Mouse (Mus musculus): ENCODE results near the gene Pla1a. TPM values are rescaled to one million over a fixed set of nuclear protein-coding genes. Genes with fewer than 3 reads are reported as not detected.

Gene Pla1a
- polyA plus RNA-seq, 1 experiment: 4.7 TPM

DNA sequence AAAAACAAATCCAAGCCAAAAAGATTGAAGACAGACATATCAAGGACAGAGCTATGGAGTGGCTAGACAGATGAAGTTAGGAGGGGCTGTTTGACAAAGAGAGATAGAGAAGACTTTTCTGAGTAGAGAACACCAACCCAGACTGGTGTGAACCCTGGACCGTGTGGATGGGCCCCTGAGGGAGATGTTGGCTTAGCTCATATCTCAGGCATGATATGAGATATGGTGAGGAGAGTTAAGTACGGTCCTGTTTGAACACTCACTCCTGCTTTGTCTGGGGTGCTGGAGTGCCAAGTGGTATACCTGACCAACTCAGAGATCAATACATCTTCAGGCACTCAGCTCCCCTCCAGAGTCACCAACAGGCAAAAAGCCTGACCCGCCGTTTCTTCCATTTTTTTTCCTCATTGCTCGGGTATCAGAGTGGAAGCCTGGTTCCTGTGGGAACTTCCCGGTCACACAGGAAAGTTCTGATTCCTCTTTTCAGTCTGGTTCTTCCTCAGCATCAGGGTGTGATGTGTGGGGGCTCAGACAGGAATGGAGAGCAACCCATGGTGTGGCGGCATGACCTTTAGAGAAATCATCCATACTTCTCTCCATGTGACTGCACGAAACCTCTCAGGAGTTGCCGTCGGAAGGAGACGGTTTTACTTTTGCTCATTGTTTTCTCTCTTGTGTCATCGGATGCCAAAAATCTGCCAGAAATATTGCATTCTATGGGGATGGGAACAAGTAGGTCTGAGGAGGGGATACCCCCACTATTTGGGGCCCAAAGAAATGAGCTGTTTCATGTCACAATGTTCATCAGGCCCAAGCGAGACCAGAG, 34.4 kb upstream of the Pla1a start:
- H3K4me1 ChIP-seq (ENCODE audit: control insufficient read depth, insufficient read depth, low read length): no peaks in the 10 kb centered on the region
- TF ChIP-seq CTCF (IDR thresholded peaks at IDR 0.05; ENCODE audit: control insufficient read depth, insufficient read depth, insufficient replicate concordance, low read depth, low read length): no peak
- TF ChIP-seq POLR2A (IDR thresholded peaks at IDR 0.05; ENCODE audit: control insufficient read depth, low read depth, low read length): no peak
- no peak overlapping the region for H3K27ac ChIP-seq (ENCODE audit: control insufficient read depth, insufficient read depth, low read depth, low read length)
- no peaks in the 10 kb centered on the region for H3K27me3 ChIP-seq (ENCODE audit: control insufficient read depth, insufficient read depth, low read length)
- no peaks in the 10 kb centered on the region for H3K36me3 ChIP-seq (ENCODE audit: control insufficient read depth, insufficient read depth, low read length)
- no peak overlapping the region for H3K4me3 ChIP-seq (ENCODE audit: control insufficient read depth, low read depth, low read length)

DNA sequence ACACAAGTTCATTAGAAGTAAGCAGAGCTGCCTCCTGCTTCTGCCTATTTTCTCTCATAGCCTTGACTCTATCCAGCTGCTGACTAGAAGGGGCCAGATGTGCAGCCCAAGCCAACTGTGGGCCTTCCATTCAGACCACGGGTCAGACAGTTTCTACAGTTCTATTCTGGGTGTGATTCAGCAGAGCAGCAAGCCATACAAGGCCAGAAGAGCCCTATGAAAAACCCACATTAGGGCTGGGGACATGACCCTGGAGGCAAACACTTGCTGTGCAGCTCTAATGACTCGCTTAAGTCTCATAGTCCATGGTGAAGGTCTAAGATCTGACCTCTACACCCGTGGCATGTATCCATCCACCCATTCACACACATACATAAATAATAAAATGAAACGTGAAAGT, 33.1 kb upstream of the Pla1a start:
- Histone ChIP-seq H3K36me3 (ENCODE audit: control insufficient read depth, insufficient read depth, low read length) (no peaks in the 10 kb centered on the region), H3K27me3 (ENCODE audit: control insufficient read depth, insufficient read depth, low read length) (no peaks in the 10 kb centered on the region), H3K27ac (ENCODE audit: control insufficient read depth, insufficient read depth, low read depth, low read length) (no peak overlapping the region), H3K4me1 (ENCODE audit: control insufficient read depth, insufficient read depth, low read length) (no peaks in the 10 kb centered on the region), H3K4me3 (ENCODE audit: control insufficient read depth, low read depth, low read length) (no peak overlapping the region)
- TF ChIP-seq POLR2A (IDR thresholded peaks at IDR 0.05; ENCODE audit: control insufficient read depth, low read depth, low read length) (no peak), CTCF (IDR thresholded peaks at IDR 0.05; ENCODE audit: control insufficient read depth, insufficient read depth, insufficient replicate concordance, low read depth, low read length) (no peak)

DNA sequence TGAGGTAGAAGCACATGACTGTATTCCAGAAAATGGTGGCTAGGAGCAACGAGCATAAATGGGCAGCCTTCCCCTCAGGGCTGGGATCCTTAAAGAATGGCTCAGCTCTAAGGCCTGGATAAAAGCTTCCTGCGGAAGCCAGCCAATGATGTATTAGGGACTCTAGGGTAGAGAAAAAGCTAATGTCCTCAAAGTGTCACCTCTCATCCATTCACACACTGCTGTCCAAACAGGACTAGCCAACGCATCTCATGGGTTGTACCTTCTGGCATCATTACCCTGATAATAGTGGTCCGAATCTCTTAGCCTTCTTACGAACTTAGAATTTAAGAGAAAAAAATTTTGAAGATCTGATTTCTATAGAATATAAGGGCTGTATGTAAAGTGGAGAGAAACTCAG, 30.4 kb upstream of the Pla1a start:
- Histone ChIP-seq H3K36me3 (ENCODE audit: control insufficient read depth, insufficient read depth, low read length) (no peaks in the 10 kb centered on the region), H3K4me3 (ENCODE audit: control insufficient read depth, low read depth, low read length) (no peak overlapping the region), H3K4me1 (ENCODE audit: control insufficient read depth, insufficient read depth, low read length) (no peaks in the 10 kb centered on the region), H3K27me3 (ENCODE audit: control insufficient read depth, insufficient read depth, low read length) (no peaks in the 10 kb centered on the region), H3K27ac (ENCODE audit: control insufficient read depth, insufficient read depth, low read depth, low read length) (no peak overlapping the region)
- TF ChIP-seq CTCF (IDR thresholded peaks at IDR 0.05; ENCODE audit: control insufficient read depth, insufficient read depth, insufficient replicate concordance, low read depth, low read length): no peak
- no peak for TF ChIP-seq POLR2A (IDR thresholded peaks at IDR 0.05; ENCODE audit: control insufficient read depth, low read depth, low read length)

DNA sequence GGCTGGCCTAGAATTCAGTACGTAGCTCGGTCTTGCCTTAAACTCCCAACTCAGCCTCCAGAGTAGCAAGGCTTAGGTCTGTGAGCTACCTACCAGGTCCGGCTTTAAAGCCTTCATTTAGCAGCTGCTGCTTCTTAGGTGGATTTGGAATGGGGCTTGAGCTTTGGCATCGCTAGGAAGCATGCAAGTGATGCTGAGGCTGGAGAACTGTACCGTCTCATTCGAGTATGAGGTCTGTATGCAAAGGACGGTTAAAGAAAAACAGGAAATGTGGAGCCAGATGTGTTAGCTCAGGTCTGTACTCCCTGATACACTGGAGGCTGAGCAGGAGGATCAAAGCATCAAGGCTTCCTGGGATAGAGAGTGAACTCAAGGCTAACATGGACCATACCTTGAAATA, 29.2 kb upstream of the Pla1a start:
- Histone ChIP-seq H3K27me3 (ENCODE audit: control insufficient read depth, insufficient read depth, low read length) (no peaks in the 10 kb centered on the region), H3K27ac (ENCODE audit: control insufficient read depth, insufficient read depth, low read depth, low read length) (no peak overlapping the region), H3K36me3 (ENCODE audit: control insufficient read depth, insufficient read depth, low read length) (no peaks in the 10 kb centered on the region), H3K4me1 (ENCODE audit: control insufficient read depth, insufficient read depth, low read length) (no peaks in the 10 kb centered on the region), H3K4me3 (ENCODE audit: control insufficient read depth, low read depth, low read length) (no peak overlapping the region)
- TF ChIP-seq POLR2A (IDR thresholded peaks at IDR 0.05; ENCODE audit: control insufficient read depth, low read depth, low read length) (no peak), CTCF (IDR thresholded peaks at IDR 0.05; ENCODE audit: control insufficient read depth, insufficient read depth, insufficient replicate concordance, low read depth, low read length) (no peak)

DNA sequence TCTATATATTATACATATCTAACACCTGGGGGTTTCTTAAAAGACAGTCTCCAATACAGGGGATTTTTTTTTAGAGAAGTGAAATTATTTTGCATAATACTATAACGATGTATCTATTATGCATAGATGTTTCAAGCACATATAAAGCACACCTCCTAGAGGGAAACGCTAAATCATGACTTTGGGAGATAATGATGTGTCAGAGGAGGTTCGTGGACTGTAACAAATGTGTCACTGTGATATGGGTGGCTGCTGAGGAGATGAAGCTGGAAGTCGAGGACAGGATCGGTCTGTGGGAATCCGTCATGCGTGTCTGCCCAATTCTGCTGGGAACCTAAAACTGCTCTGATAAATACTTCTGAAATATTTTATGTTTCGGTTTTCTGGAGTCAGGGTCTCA, 28.8 kb upstream of the Pla1a start:
- Histone ChIP-seq H3K27ac (ENCODE audit: control insufficient read depth, insufficient read depth, low read depth, low read length) (no peak overlapping the region), H3K36me3 (ENCODE audit: control insufficient read depth, insufficient read depth, low read length) (no peaks in the 10 kb centered on the region), H3K4me3 (ENCODE audit: control insufficient read depth, low read depth, low read length) (no peak overlapping the region), H3K4me1 (ENCODE audit: control insufficient read depth, insufficient read depth, low read length) (no peaks in the 10 kb centered on the region), H3K27me3 (ENCODE audit: control insufficient read depth, insufficient read depth, low read length) (no peaks in the 10 kb centered on the region)
- TF ChIP-seq CTCF (IDR thresholded peaks at IDR 0.05; ENCODE audit: control insufficient read depth, insufficient read depth, insufficient replicate concordance, low read depth, low read length) (no peak), POLR2A (IDR thresholded peaks at IDR 0.05; ENCODE audit: control insufficient read depth, low read depth, low read length) (no peak)

DNA sequence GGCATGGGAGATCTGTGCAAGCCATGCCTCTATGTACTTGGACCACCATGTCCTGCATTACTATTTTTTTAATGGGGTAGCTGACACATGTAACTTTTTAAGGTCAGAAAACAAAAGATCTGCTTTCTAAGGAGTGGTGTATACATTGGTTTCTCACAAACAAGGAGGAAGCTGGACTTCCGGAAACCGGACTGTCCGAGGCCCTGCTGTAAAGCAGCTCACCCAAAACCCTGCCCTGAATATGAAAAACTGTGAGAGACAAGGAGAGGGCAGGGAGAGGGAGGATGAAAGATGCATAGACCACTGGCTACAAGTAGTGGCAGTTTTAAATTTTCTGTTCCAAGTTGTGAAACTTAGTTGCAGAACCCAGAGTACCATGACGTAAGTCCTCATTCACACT, 27.0 kb upstream of the Pla1a start:
- peaks cover 6% of the 10 kb centered on the region; the same call in 1 of the 2 replicates for H3K4me1 ChIP-seq (ENCODE audit: control insufficient read depth, insufficient read depth, low read length)
- H3K27me3 ChIP-seq (ENCODE audit: control insufficient read depth, insufficient read depth, low read length): no peaks in the 10 kb centered on the region
- TF ChIP-seq POLR2A (IDR thresholded peaks at IDR 0.05; ENCODE audit: control insufficient read depth, low read depth, low read length): no peak
- TF ChIP-seq CTCF (IDR thresholded peaks at IDR 0.05; ENCODE audit: control insufficient read depth, insufficient read depth, insufficient replicate concordance, low read depth, low read length): no peak
- H3K4me3 ChIP-seq (ENCODE audit: control insufficient read depth, low read depth, low read length): no peak overlapping the region
- H3K27ac ChIP-seq (ENCODE audit: control insufficient read depth, insufficient read depth, low read depth, low read length): no peak overlapping the region
- no peaks in the 10 kb centered on the region for H3K36me3 ChIP-seq (ENCODE audit: control insufficient read depth, insufficient read depth, low read length)

DNA sequence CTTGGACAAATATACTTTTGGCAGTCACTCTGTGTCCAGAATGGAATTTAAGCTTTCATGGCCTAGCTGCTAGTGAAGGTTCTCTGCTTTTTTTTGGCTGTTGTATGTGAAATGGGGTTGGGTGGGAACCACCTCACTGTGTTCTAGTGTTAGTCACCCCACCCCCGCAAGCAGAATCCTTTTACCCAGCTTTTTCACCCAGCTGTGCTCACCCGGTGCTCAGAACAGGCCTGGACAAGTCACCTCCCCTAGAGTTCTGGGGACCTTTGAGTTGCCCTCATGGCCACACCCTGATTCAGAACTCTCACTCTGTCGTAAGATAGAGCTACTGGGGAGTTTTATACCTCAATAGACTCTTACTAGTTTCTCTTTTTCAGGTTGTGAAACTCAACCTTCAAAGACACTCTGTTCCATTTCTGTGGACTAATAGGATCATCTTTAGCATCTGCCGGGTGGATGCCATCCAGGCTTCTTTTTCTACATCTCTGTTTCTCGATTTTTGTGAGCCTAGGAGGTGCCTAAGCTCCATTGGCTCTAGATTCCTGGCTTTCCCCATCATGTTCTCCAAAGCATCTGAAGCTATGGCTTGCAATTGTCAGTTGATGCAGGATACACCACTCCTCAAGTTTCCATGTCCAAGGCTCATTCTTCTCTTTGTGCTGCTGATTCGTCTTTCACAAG, 25.8 kb upstream of the Pla1a start:
- Histone ChIP-seq H3K36me3 (ENCODE audit: control insufficient read depth, insufficient read depth, low read length) (no peaks in the 10 kb centered on the region), H3K4me3 (ENCODE audit: control insufficient read depth, low read depth, low read length) (no peak overlapping the region), H3K27ac (ENCODE audit: control insufficient read depth, insufficient read depth, low read depth, low read length) (no peak overlapping the region; the same call in 1 of the 2 replicates), H3K27me3 (ENCODE audit: control insufficient read depth, insufficient read depth, low read length) (no peaks in the 10 kb centered on the region), H3K4me1 (ENCODE audit: control insufficient read depth, insufficient read depth, low read length) (peaks cover 9% of the 10 kb centered on the region)
- TF ChIP-seq CTCF (IDR thresholded peaks at IDR 0.05; ENCODE audit: control insufficient read depth, insufficient read depth, insufficient replicate concordance, low read depth, low read length): no peak
- TF ChIP-seq POLR2A (IDR thresholded peaks at IDR 0.05; ENCODE audit: control insufficient read depth, low read depth, low read length): no peak
